Mouse (Mus musculus) brain, embryonic 18.5 days (tissue): ENCODE results near the gene Khdc3.
"Not testable (repeated sequence)": the region's sequence is repeated elsewhere in the genome, so short reads cannot be mapped to it uniquely, and the experiment has no call there.

Source experiments
- DNase-seq: peaks from one replicate; pipeline ENCODE4 v3.0.0-alpha.2; 2012; ENCODE audit warnings: low read depth, low spot score

The Khdc3 gene

DNA sequence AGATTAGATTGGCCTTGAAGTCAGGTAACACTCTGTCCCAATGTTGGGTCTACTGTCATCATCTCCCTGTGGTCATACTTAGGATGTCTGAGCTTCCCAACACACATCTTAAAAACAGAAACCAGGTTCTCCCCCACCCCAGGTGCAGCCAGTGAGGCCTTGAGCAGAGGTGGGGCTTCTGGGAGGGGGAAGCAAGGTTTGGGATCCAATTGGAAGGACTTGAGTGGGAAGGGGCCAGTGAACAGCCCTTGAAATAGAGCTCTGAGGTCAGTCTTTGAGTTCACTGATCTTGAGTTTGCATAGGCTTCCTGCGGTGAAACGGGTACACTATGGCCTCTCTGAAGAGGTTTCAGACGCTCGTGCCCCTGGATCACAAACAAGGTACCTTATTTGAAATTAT is 545 bp downstream of the Khdc3 start, which contains the start of gene Gm20509:
Gene Gm20509 (plus strand): TSS at position 290 of the 400 bp plus-strand sequence.
- no peak for DNase-seq

DNA sequence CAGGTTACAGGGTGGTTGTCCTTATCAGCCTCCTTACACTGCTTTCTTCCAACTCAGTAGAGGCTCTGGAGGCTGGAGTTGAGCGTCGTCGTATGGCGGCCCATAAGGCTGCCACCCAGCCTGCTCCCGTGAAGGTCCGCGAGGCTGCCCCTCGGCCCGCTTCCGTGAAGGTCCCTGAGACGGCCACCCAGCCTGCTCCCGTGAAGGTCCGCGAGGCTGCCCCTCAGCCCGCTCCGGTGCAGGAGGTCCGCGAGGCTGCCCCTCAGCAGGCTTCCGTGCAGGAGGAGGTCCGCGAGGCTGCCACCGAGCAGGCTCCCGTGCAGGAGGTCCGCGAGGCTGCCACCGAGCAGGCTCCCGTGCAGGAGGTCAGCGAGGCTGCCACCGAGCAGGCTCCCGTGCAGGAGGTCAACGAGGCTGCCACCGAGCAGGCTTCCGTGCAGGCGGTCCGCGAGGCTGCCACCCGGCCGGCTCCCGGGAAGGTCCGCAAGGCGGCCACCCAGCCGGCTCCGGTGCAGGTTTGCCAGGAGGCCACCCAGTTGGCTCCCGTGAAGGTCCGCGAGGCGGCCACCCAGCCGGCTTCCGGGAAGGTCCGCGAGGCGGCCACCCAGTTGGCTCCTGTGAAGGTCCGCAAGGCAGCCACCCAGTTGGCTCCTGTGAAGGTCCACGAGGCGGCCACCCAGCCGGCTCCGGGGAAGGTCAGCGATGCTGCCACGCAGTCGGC is 1.7 kb downstream of the Khdc3 start:
- DNase-seq = no peak

DNA sequence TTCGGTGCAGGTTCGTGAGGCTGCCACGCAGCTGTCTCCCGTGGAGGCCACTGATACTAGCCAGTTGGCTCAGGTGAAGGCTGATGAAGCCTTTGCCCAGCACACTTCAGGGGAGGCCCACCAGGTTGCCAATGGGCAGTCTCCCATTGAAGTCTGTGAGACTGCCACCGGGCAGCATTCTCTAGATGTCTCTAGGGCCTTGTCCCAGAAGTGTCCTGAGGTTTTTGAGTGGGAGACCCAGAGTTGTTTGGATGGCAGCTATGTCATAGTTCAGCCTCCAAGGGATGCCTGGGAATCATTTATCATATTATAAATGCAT is 2.2 kb downstream of the Khdc3 start:
- DNase-seq = no peak

GRCm38 (mm10) chr9:73105141-73105540 is 3.5 kb downstream of the Khdc3 start:
- no peak for DNase-seq

GRCm38 (mm10) chr9:73105771-73106170 is 4.1 kb downstream of the Khdc3 start:
- no peak for DNase-seq

- DNase-seq = peak; percentile 90
Measured at GRCm38 (mm10) chr9:73112919-73113906, 11.6 kb downstream of the Khdc3 start, which contains the start of gene Rsl24d1. Gene Rsl24d1, plus strand, starts transcription at chr9:73113426.

GRCm38 (mm10) chr9:73116704-73117103 is 15.1 kb downstream of the Khdc3 start:
- DNase-seq = not testable (repeated sequence)

DNA sequence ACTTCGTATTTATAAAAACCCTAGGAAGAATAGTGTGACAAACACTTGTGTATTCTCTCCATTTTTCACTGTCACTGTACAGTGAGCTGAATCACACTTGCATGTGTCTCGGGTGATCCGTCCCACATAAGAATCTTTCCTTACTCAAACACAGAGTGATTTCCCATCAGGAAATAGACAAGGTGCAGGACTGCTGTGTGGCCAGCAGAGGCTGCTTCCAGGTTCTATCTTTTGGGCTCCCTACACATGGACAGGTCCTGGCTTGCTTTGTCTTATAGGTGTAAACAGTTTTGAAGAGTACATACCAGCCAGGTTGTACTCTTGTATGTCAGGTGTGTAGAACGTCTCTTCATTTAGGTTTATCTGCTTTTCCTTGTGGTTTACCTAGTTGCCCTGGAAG is 16.4 kb downstream of the Khdc3 start:
- DNase-seq = no peak

GRCm38 (mm10) chr9:73121735-73122134 is 20.1 kb downstream of the Khdc3 start:
- DNase-seq = no peak

DNA sequence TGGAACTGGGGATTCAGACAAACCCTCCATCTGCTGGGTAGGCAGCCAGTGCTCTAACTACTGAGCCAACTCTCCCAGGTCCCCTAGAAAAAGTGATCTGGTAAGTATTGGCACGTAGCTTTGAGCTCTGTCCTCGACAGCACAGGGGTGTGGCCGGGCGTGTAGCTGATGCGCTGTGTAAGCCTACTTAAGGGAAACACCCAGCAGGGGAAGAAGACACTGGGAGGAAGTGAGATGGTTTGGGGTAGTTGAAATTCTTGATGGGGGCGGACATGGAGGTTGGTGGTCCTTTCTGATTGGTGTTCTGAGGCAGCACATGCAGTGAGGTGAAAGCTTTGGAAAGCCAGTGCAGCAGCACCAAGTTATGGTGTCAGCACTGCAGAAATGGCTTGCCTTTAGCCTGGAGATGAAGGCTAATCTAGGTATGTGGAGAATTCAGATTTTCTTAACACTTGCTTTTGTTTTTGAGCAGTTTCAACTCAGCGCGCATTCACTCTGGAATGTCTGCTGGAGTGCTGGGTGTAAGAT is 23.5 kb downstream of the Khdc3 start:
- DNase-seq = no peak

DNA sequence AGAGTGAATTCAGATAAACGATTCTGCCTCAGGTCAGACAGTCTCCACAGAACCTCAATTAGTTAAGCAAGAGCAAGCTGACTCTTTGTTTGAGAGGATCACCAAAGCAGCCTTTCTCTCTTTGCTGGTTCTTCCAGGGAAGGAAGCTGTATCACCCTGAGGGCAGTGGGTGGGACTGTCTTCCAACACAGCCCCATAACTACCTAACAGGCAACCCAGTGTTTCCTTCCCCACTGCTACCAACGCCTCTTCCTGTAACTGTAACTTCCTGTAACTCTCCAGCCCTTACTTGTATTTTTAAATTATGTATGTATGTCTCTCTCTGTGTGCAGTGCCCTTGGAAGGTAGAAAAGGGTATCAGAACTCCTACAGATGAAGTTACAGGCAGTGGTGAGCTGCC is 25.8 kb downstream of the Khdc3 start:
- DNase-seq = no peak

- no peak for DNase-seq
Measured at GRCm38 (mm10) chr9:73129875-73130274, 28.2 kb downstream of the Khdc3 start.

GRCm38 (mm10) chr9:73130529-73130928 is 28.9 kb downstream of the Khdc3 start:
- no peak for DNase-seq

DNA sequence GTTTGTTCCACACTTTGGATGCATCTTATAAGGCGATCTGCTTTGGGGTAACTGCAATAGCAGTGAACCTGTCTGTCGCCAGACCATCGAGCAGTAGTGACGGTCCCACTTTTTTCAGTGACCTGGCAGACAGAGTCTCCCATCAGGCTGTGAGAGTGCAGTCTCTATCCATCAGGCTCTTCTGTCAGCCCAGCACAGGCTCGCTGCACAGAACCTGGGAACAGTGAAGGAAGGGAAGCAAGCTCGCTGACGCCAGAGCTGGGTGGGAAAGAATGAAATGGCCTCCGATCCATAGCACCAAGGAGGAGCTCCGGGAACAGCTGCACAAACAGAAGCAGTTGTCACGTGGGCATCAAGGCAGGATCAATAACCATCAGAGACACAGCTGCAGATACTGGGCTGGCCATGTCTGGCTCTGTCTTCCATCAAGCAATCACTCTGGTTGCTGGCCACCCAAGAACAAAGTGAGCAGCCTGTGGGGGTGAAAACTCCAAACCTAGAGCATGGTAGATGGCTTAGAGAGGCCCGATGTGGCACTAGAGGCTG is 35.8 kb downstream of the Khdc3 start:
- no peak for DNase-seq
